Mouse (Mus musculus) Patski (cell line): ENCODE data around the gene Neurod2. TPM values are rescaled to one million over a fixed set of nuclear protein-coding genes. Genes with fewer than 3 reads are reported as not detected.

Experiments
- ATAC-seq: fragments of 100-300 bp; one replicate; pipeline ENCODE4 v1.8.0; 2021
- CTCF ChIA-PET: fragments of 350-600 bp; sonication (Branson Sonifier 250); formaldehyde crosslinking; loops from one replicate; lab custom pipeline; 2022; ENCODE audit warnings: inconsistent platforms; lab: Charles Lee
- POLR2A ChIA-PET: fragments of 350-600 bp; sonication (Branson Sonifier 250); formaldehyde crosslinking; loops from one replicate; lab custom pipeline; 2022; ENCODE audit warnings: antibody characterized with exemption, inconsistent platforms; lab: Charles Lee
- DNase-seq: peaks from one replicate; pipeline ENCODE4 v3.0.0-alpha.2; 2011; ENCODE audit warnings: low read depth, low spot score
- H3K27me3 ChIP-seq: fragments of 371-371 bp; one replicate; pipeline ENCODE4 v1.5.1; 2021
- CTCF ChIP-seq: fragments of 100-300 bp; IDR thresholded peaks from one replicate; pipeline ENCODE4 v1.5.1; 2021
- in situ Hi-C: fragments of 300-500 bp; cut with MboI; formaldehyde crosslinking; loops from 3 replicates; pipeline ENCODE4 v1.11.1; 2018; ENCODE audit warnings: low pct_unique_long_range_greater_than_20kb, mixed read lengths
- polyA plus RNA-seq: library from polyadenylated mRNA; unstranded; gene quantifications from one replicate; pipeline ENCODE4 v1.2.3, GENCODE M21; 2021

Gene Neurod2
- polyA plus RNA-seq, 1 experiment from 2014 or later: not detected

DNA sequence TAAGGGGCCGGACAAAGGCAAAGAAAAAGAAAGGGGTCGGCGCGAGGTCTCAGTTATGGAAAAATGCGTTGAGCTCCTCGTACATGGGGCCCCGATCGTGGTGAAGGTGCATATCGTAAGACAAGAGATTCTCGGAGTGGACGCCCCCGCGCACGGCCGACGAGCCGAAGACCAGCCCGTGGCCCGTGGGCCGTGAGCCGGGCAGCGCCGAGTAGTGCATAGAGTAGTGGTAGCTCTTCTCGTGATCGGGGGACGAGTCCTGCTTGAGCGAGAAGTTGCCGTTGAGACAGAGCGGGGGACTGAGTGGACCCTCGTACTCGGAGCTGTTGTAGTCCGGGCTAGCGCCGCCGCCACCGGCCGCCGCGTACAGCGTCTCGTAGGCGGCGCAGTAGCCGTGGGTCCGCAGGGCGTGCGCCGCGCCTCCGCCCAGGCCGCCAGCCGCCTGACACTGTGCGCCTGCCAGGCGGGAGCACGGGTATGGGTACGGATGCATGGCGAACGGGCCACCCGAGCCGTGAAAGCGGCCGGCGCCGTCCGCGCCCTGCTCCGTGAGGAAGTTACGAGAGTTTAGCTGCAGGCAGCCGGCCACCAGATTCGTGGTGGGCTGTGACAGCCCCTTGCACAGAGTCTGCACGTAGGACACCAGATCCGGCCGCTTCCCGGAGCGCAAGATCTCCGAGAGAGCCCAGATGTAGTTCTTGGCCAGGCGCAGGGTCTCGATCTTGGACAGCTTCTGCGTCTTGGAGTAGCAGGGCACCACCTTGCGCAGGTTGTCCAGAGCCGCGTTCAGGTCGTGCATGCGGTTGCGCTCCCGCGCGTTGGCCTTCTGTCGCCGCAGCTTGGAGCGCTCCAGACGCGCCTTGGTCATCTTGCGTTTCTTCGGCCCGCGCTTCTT lies 2.1 kb downstream of the Neurod2 start:
- TF ChIP-seq CTCF: no peak
- POLR2A ChIA-PET: interaction anchor here (0.6 to 0.7 kb wide), 2 partner anchors 49 to 822 kb away, joined by 3 to 6 read pairs; no protein-coding TSS in a partner anchor
- peaks cover 88% of the 10 kb centered on the region for H3K27me3 ChIP-seq
- in situ Hi-C loops: no loop called here
- DNase-seq: no peak
- CTCF ChIA-PET: no interaction called here
- no peak for ATAC-seq

DNA sequence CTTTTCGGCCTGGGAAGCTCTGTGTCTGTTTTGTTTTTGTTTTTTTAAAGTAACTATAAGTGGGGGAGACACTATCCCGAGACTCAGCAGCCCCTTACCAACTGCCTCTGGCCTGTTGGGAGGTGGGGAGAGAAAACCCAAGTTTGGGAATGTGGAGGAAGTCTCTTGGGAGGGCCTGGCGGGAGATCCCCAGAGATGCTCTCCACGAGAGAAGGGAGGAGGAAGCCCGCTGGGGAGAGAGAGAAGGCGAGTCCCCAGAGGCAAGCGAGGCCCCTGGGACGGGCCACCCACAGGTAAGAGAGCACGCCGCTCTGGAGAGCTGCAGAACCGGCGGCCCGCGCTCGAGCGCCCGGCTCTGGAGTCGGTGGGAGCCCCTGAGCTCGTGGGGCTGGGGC lies 2.7 kb downstream of the Neurod2 start:
- in situ Hi-C loops: no loop called here
- ChIA-PET POLR2A (interaction anchor here (0.6 kb wide), 1 partner anchor 49 kb away, joined by 6 read pairs; no protein-coding TSS in a partner anchor), CTCF (no interaction called here)
- H3K27me3 ChIP-seq: peaks cover 86% of the 10 kb centered on the region
- no peak for ATAC-seq
- DNase-seq: no peak
- TF ChIP-seq CTCF: no peak

GRCm38 (mm10) chr11:98325821-98326218 lies 3.6 kb downstream of the Neurod2 start:
- POLR2A ChIA-PET: interaction anchor here (0.6 kb wide), 1 partner anchor 257 kb away, joined by 3 read pairs; no protein-coding TSS in a partner anchor
- no peak for TF ChIP-seq CTCF
- CTCF ChIA-PET: no interaction called here
- DNase-seq: no peak
- ATAC-seq: no peak
- in situ Hi-C loops: no loop called here
- H3K27me3 ChIP-seq: peaks cover 89% of the 10 kb centered on the region

- ChIA-PET CTCF (no interaction called here), POLR2A (interaction anchor here (0.6 kb wide), 1 partner anchor 256 kb away, joined by 3 read pairs; no protein-coding TSS in a partner anchor)
- no peak for ATAC-seq
- DNase-seq: no peak
- peaks cover 89% of the 10 kb centered on the region for H3K27me3 ChIP-seq
- in situ Hi-C loops: no loop called here
- TF ChIP-seq CTCF: no peak
Measured at GRCm38 (mm10) chr11:98325191-98325820, 4.1 kb downstream of the Neurod2 start.

DNA sequence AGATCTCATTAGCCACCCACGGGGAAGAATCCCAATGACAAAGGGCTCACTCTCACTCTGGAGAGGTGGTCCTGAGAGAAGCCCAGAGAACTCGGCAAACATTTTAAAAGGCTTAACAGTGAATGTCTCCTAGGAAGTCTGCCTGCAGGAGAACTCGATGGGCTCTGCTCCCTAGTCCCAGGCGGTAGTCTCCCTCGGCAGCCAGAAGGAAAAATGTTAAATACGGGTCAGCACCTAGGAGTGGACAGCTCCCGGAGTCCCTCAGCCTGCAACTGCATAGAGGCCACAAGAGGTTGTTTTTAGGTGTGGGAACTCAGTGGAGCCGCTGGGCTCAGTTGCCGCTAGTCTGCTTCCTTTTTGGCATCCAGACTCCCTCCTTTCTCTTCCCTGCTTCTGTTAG lies 5.5 kb downstream of the Neurod2 start:
- no peak for DNase-seq
- in situ Hi-C loops: no loop called here

DNA sequence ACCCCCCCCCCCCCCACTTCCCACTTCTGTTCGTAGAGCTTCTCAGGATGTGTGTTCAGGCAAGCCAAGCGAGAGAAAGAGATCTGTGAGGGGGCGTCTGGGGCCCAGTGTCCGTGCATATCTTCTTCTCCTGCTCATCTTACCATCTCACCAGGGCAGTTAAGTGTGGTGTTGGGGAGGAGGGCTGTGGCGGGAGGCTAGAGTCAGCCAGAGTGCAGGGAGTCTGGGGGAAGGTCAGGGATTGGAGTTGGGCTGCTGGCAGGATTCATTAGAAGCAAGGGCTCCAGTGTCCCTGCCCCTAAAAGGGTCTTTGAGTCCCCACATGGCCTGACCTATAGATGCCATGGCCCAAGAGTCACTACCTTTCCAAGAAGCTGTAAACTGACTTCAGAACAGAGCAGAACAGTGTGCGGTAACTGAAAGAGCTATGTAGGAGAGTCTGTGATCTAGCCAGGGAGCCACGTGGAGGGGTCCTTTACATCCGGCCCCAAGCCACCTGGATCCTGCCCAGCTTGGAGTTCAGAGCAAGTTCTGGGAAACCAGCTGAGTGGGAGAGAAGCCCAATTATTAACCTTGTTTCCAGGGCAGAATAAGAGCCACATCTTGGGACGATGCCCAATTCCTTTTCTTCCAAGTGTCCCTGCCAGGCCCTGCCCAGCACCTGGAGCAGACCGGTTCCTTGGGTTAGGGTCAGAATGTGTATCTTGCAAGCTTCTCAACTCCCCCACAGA lies 6.1 kb downstream of the Neurod2 start:
- ATAC-seq: no peak
- ChIA-PET CTCF (interaction anchor here (1.9 kb wide), 1 partner anchor 19 kb away, joined by 10 read pairs; no protein-coding TSS in a partner anchor), POLR2A (no interaction called here)
- no peak for DNase-seq
- in situ Hi-C loops: no loop called here
- TF ChIP-seq CTCF: no peak
- peaks cover 92% of the 10 kb centered on the region for H3K27me3 ChIP-seq

More for the DNA sequence above, 5.5 kb downstream of the Neurod2 start:
- CTCF ChIA-PET: no interaction called here
- POLR2A ChIA-PET: no interaction called here
- no peak for ATAC-seq
- H3K27me3 ChIP-seq: peaks cover 92% of the 10 kb centered on the region
- no peak for TF ChIP-seq CTCF

DNA sequence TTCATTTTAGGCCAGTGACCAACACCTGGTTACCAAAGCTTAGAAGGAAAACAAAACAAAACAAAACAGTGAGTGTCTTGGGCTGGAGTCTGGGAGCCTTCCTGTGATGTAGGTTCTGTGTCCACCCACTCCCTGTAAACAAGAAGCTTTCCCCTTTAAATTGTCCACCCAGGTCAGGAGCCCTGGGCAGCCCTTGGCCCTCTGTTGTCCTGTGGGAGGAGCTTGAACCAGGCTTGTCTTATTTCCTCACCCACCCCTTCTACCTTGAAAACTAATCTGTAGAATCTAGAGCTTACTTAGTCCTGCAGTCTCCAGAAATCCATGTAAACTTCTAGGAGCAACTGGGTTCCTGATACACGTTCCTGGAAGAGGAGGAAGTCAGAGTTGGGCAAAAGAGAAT lies 7.3 kb downstream of the Neurod2 start:
- peaks cover 90% of the 10 kb centered on the region for H3K27me3 ChIP-seq
- no peak for TF ChIP-seq CTCF
- no peak for DNase-seq
- POLR2A ChIA-PET: no interaction called here
- in situ Hi-C loops: no loop called here
- CTCF ChIA-PET: interaction anchor here (1.9 kb wide), 1 partner anchor 20 kb away, joined by 10 read pairs; no protein-coding TSS in a partner anchor
- no peak for ATAC-seq

DNA sequence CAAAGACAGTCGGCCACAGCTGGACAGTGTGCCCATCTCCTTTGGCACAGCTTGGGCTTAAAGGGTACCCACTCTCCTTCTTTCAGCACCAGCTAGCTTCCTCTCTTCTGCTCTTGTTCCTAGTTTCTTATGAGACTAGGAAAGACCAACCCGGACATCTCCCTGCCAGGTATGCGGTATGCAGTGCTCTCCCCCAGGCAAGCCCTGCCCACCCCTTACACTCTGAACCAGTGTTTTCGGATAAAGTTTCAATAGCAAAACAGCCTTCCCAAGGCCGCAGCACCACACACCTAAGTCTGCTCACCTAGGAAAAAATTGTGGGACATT lies 7.8 kb downstream of the Neurod2 start:
- ChIA-PET POLR2A (no interaction called here), CTCF (interaction anchor here (1.0 to 1.9 kb wide), 2 partner anchors 21 to 57 kb away, joined by 3 to 10 read pairs; no protein-coding TSS in a partner anchor)
- in situ Hi-C loops: no loop called here
- H3K27me3 ChIP-seq: peaks cover 90% of the 10 kb centered on the region
- DNase-seq: no peak
- no peak for TF ChIP-seq CTCF
- ATAC-seq: no peak

GRCm38 (mm10) chr11:98320806-98321676 lies 8.4 kb downstream of the Neurod2 start:
- ChIA-PET CTCF (interaction anchor here (1.0 to 1.9 kb wide), 3 partner anchors 21 to 56 kb away, joined by 3 to 10 read pairs (median 6); no protein-coding TSS in a partner anchor), POLR2A (no interaction called here)
- TF ChIP-seq CTCF: no peak
- in situ Hi-C loops: no loop called here
- ATAC-seq (no peak), DNase-seq (no peak)
- peaks cover 90% of the 10 kb centered on the region for H3K27me3 ChIP-seq
